Mouse (Mus musculus): ENCODE data around the gene Glud1. TPM values are rescaled to one million over a fixed set of nuclear protein-coding genes. Genes with fewer than 3 reads are reported as not detected.
A peak's percentile ranks its signal among the peaks of the same experiment; 100 is the strongest.

The Glud1 gene
- polyA plus RNA-seq, 1 experiment: 305 TPM

DNA sequence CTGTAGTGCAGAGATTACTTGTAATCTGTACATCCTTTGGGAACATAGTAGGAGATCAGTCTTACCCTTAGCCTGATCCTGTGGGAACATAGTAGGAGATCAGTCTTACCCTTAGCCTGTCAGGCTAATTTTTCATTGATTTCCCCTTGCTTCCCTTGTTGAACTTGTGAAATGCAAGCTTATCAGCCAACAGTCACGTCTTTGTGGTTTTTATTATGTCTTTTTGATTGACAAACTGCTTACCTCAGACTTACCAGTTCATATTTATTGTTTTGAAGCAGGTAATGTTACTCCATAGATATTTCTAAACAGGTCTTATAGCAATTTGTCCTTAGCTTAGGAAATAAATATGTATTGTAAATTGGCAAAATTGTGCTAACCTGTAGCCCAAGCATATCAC, 17.1 kb downstream of the Glud1 start:
- H3K4me3 ChIP-seq (ENCODE audit: low read depth, low read length): no peak overlapping the region
- H3K27me3 ChIP-seq (ENCODE audit: control insufficient read depth, insufficient read depth, low read length, poor library complexity, severe bottlenecking): no peaks in the 10 kb centered on the region
- no peak overlapping the region for H3K27ac ChIP-seq (ENCODE audit: insufficient read depth, low read length)
- no peak for TF ChIP-seq POLR2A (IDR thresholded peaks at IDR 0.05; ENCODE audit: insufficient read depth, low read length)
- TF ChIP-seq EP300 (IDR thresholded peaks at IDR 0.05; ENCODE audit: insufficient read depth, low read depth, low read length): no peak
- TF ChIP-seq CTCF (IDR thresholded peaks at IDR 0.05; ENCODE audit: low read depth, low read length): no peak
- H3K9ac ChIP-seq (ENCODE audit: low read depth, poor library complexity, severe bottlenecking): no peak overlapping the region
- H3K4me1 ChIP-seq (ENCODE audit: control insufficient read depth, insufficient read depth, low read length): no peaks in the 10 kb centered on the region
- peaks cover 73% of the 10 kb centered on the region for H3K36me3 ChIP-seq (ENCODE audit: control insufficient read depth, insufficient read depth, low read length, poor library complexity, severe bottlenecking)
- no peaks in the 10 kb centered on the region for H3K9me3 ChIP-seq (replicated peaks; ENCODE audit: control insufficient read depth, insufficient read depth, low read length, poor library complexity, severe bottlenecking)

DNA sequence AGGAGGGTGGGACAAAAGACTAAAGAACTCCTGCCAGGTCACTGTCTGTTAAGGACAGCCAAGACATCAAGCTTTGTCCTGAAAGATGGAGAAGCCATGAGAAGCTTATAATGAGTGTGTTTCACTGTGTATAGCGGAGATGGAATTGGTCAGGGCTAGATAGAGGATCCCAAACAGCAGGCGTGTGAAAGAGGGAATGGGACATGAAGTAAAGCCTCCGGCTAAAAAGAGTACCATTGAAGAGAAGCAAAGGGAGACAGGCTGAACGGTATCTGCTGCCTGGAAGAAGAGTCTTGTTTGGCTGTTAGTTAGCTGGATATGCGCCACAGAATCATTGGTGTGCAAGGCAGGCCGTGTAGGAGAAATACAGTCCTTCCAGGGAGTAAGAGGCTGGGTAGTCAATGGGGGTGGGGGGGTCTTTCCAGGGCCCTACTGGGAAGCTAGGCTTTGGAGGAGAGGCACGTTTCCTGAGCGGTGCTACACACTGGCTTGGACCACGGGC, 20.2 kb downstream of the Glud1 start:
- Histone ChIP-seq H3K9me3 (replicated peaks; ENCODE audit: control insufficient read depth, insufficient read depth, low read length, poor library complexity, severe bottlenecking) (no peaks in the 10 kb centered on the region), H3K27ac (ENCODE audit: insufficient read depth, low read length) (peak overlapping the region; percentile 44; the same call in 1 of the 2 replicates), H3K4me3 (ENCODE audit: low read depth, low read length) (no peak overlapping the region), H3K9ac (ENCODE audit: low read depth, poor library complexity, severe bottlenecking) (no peak overlapping the region), H3K4me1 (ENCODE audit: control insufficient read depth, insufficient read depth, low read length) (no peaks in the 10 kb centered on the region), H3K36me3 (ENCODE audit: control insufficient read depth, insufficient read depth, low read length, poor library complexity, severe bottlenecking) (peaks cover 83% of the 10 kb centered on the region), H3K27me3 (ENCODE audit: control insufficient read depth, insufficient read depth, low read length, poor library complexity, severe bottlenecking) (no peaks in the 10 kb centered on the region)
- TF ChIP-seq POLR2A (IDR thresholded peaks at IDR 0.05; ENCODE audit: insufficient read depth, low read length) (no peak), EP300 (IDR thresholded peaks at IDR 0.05; ENCODE audit: insufficient read depth, low read depth, low read length) (no peak), CTCF (IDR thresholded peaks at IDR 0.05; ENCODE audit: low read depth, low read length) (no peak)

- no peaks in the 10 kb centered on the region for H3K9me3 ChIP-seq (replicated peaks; ENCODE audit: control insufficient read depth, insufficient read depth, low read length, poor library complexity, severe bottlenecking)
- no peaks in the 10 kb centered on the region for H3K4me1 ChIP-seq (ENCODE audit: control insufficient read depth, insufficient read depth, low read length)
- TF ChIP-seq POLR2A (IDR thresholded peaks at IDR 0.05; ENCODE audit: insufficient read depth, low read length) (no peak), CTCF (IDR thresholded peaks at IDR 0.05; ENCODE audit: low read depth, low read length) (no peak), EP300 (IDR thresholded peaks at IDR 0.05; ENCODE audit: insufficient read depth, low read depth, low read length) (no peak)
- no peak overlapping the region for H3K4me3 ChIP-seq (ENCODE audit: low read depth, low read length)
- H3K27ac ChIP-seq (ENCODE audit: insufficient read depth, low read length): no peak overlapping the region
- H3K27me3 ChIP-seq (ENCODE audit: control insufficient read depth, insufficient read depth, low read length, poor library complexity, severe bottlenecking): no peaks in the 10 kb centered on the region
- H3K9ac ChIP-seq (ENCODE audit: low read depth, poor library complexity, severe bottlenecking): no peak overlapping the region
- H3K36me3 ChIP-seq (ENCODE audit: control insufficient read depth, insufficient read depth, low read length, poor library complexity, severe bottlenecking): peaks cover 84% of the 10 kb centered on the region
Observed at GRCm38 (mm10) chr14:34331886-34332285, 21.4 kb downstream of the Glud1 start.

DNA sequence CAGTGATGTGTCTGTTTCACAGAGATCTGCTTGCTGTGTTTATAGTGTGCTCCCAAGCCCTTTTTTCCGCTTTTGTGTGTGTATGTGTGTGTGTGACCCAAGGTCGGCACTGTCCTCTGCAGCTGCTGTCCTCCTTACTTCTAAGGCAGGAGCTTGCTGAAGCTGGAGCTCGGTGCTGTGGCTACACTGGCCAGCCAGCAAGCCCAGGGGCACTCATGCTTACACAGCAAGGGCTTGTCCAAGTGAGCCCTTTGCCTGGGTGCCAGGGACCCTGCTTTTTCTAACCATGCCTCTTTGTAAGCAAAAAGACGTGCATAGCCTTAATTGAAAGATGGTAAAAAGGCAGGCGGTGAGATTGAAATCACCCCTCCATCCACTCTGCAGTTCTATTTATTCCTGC, 21.9 kb downstream of the Glud1 start:
- TF ChIP-seq POLR2A (IDR thresholded peaks at IDR 0.05; ENCODE audit: insufficient read depth, low read length) (no peak), CTCF (IDR thresholded peaks at IDR 0.05; ENCODE audit: low read depth, low read length) (no peak), EP300 (IDR thresholded peaks at IDR 0.05; ENCODE audit: insufficient read depth, low read depth, low read length) (no peak)
- Histone ChIP-seq H3K4me3 (ENCODE audit: low read depth, low read length) (no peak overlapping the region), H3K27ac (ENCODE audit: insufficient read depth, low read length) (no peak overlapping the region), H3K4me1 (ENCODE audit: control insufficient read depth, insufficient read depth, low read length) (no peaks in the 10 kb centered on the region), H3K27me3 (ENCODE audit: control insufficient read depth, insufficient read depth, low read length, poor library complexity, severe bottlenecking) (no peaks in the 10 kb centered on the region), H3K9ac (ENCODE audit: low read depth, poor library complexity, severe bottlenecking) (no peak overlapping the region), H3K9me3 (replicated peaks; ENCODE audit: control insufficient read depth, insufficient read depth, low read length, poor library complexity, severe bottlenecking) (no peaks in the 10 kb centered on the region), H3K36me3 (ENCODE audit: control insufficient read depth, insufficient read depth, low read length, poor library complexity, severe bottlenecking) (peaks cover 84% of the 10 kb centered on the region)

DNA sequence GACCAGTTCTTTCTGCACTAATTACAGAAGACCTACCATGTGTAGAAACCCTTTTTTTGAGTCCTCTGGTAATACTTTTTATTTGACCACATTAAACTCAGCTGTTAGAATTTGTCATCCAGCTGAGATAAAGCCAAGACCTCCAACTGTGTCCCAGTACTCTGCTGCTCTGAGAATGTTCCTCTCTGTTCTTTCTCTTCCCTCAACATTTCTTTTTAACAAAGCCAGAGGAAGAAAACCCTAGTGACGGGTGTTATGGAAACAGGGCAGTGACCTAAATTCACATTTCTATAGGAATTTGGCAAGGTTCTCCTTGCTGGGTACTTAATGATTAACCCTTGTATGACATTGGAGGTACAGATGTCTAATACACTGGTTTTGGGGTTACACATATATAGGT, 28.9 kb downstream of the Glud1 start:
- Histone ChIP-seq H3K9ac (ENCODE audit: low read depth, poor library complexity, severe bottlenecking) (no peak overlapping the region), H3K27me3 (ENCODE audit: control insufficient read depth, insufficient read depth, low read length, poor library complexity, severe bottlenecking) (no peaks in the 10 kb centered on the region), H3K9me3 (replicated peaks; ENCODE audit: control insufficient read depth, insufficient read depth, low read length, poor library complexity, severe bottlenecking) (no peaks in the 10 kb centered on the region), H3K27ac (ENCODE audit: insufficient read depth, low read length) (no peak overlapping the region), H3K4me3 (ENCODE audit: low read depth, low read length) (no peak overlapping the region), H3K36me3 (ENCODE audit: control insufficient read depth, insufficient read depth, low read length, poor library complexity, severe bottlenecking) (peaks cover 84% of the 10 kb centered on the region), H3K4me1 (ENCODE audit: control insufficient read depth, insufficient read depth, low read length) (no peaks in the 10 kb centered on the region)
- TF ChIP-seq CTCF (IDR thresholded peaks at IDR 0.05; ENCODE audit: low read depth, low read length) (no peak), EP300 (IDR thresholded peaks at IDR 0.05; ENCODE audit: insufficient read depth, low read depth, low read length) (no peak), POLR2A (IDR thresholded peaks at IDR 0.05; ENCODE audit: insufficient read depth, low read length) (no peak)

DNA sequence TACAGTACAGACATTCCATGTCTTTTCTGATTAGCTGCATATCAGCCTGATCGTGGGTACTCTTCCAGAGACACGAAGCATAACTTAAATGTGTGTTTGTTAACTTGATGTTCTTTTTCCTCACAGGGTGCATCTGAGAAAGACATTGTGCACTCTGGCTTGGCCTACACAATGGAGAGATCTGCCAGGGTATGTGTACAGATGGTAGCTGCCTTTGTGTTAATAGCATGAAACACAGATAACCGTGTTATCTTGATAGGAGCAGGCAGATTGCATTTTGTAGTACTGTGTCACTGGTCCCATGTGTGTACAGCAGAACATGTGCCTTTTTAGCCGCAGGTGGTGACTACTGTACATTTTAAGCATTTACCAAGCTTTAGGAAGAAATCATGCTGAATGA, 31.5 kb downstream of the Glud1 start:
- H3K4me1 ChIP-seq (ENCODE audit: control insufficient read depth, insufficient read depth, low read length): peaks cover 3% of the 10 kb centered on the region
- TF ChIP-seq CTCF (IDR thresholded peaks at IDR 0.05; ENCODE audit: low read depth, low read length): no peak
- TF ChIP-seq POLR2A (IDR thresholded peaks at IDR 0.05; ENCODE audit: insufficient read depth, low read length): no peak
- TF ChIP-seq EP300 (IDR thresholded peaks at IDR 0.05; ENCODE audit: insufficient read depth, low read depth, low read length): no peak
- H3K27ac ChIP-seq (ENCODE audit: insufficient read depth, low read length): peak overlapping the region; percentile 29
- no peaks in the 10 kb centered on the region for H3K27me3 ChIP-seq (ENCODE audit: control insufficient read depth, insufficient read depth, low read length, poor library complexity, severe bottlenecking)
- no peak overlapping the region for H3K4me3 ChIP-seq (ENCODE audit: low read depth, low read length)
- H3K9ac ChIP-seq (ENCODE audit: low read depth, poor library complexity, severe bottlenecking): no peak overlapping the region
- no peaks in the 10 kb centered on the region for H3K9me3 ChIP-seq (replicated peaks; ENCODE audit: control insufficient read depth, insufficient read depth, low read length, poor library complexity, severe bottlenecking)
- H3K36me3 ChIP-seq (ENCODE audit: control insufficient read depth, insufficient read depth, low read length, poor library complexity, severe bottlenecking): peaks cover 59% of the 10 kb centered on the region

Data from ES-Bruce4 (cell line).